Mouse (Mus musculus): ENCODE measurements around the gene Stc2. TPM values are rescaled to one million over a fixed set of nuclear protein-coding genes. Genes with fewer than 3 reads are reported as not detected.

Gene Stc2
- 0.66 and 0.93 TPM in 2 replicates for polyA plus RNA-seq (2015; fragmentation: Nextera tagmentation; extraction: Ambion mirVana)

- Histone ChIP-seq H3K27me3 (replicated peaks; ENCODE audit: insufficient read depth, low read length) (0 out of 2 replicates have a peak, but pooled peaks cover 11% of the 10 kb centered on the region), H3K9ac (replicated peaks; ENCODE audit: low read depth) (0 out of 2 replicates have a peak within 1 kb of the TSS, but pooled peaks have one; percentile 34), H3K4me2 (replicated peaks; ENCODE audit: low read depth, low read length) (peak within 1 kb of the TSS; percentile 91), H3K9me3 (ENCODE audit: low read length) (no peaks in the 10 kb centered on the region), H3K4me3 (ENCODE audit: low read depth, low read length) (peak within 1 kb of the TSS; percentile 48), H3K4me1 (ENCODE audit: insufficient read depth, low read depth, low read length) (peaks cover 13% of the 10 kb centered on the region), H3K36me3 (ENCODE audit: insufficient read depth, low read length) (no peaks in the 10 kb centered on the region), H3K27ac (ENCODE audit: low read length) (no peak within 1 kb of the TSS)
- no peak for TF ChIP-seq CTCF (IDR thresholded peaks at IDR 0.05)
- TF ChIP-seq EP300 (IDR thresholded peaks at IDR 0.05): no peak
- DNase-seq (ENCODE audit: low spot score) (peak; percentile 41), ATAC-seq (peak; percentile 43)
- under 1% methylated on average over 48 of the region's 51 CpGs for WGBS
Measured at GRCm38 (mm10) chr11:31369648-31370286, at the start of gene Stc2. TSS of gene Stc2 (minus strand) at chr11:31370074.

- DNase-seq (ENCODE audit: low spot score) (no peak), ATAC-seq (no peak)
- TF ChIP-seq EP300 (IDR thresholded peaks at IDR 0.05): no peak
- TF ChIP-seq CTCF (IDR thresholded peaks at IDR 0.05): no peak
- no peak overlapping the region for H3K27ac ChIP-seq (ENCODE audit: low read length)
- H3K9me3 ChIP-seq (ENCODE audit: low read length): no peaks in the 10 kb centered on the region
- WGBS: 77% methylated on average over 5 of the region's 5 CpGs
- H3K27me3 ChIP-seq (replicated peaks; ENCODE audit: insufficient read depth, low read length): no peaks in the 10 kb centered on the region
- H3K9ac ChIP-seq (replicated peaks; ENCODE audit: low read depth): no peak overlapping the region
- H3K4me1 ChIP-seq (ENCODE audit: insufficient read depth, low read depth, low read length): no peaks in the 10 kb centered on the region
- no peak overlapping the region for H3K4me2 ChIP-seq (replicated peaks; ENCODE audit: low read depth, low read length)
- no peaks in the 10 kb centered on the region for H3K36me3 ChIP-seq (ENCODE audit: insufficient read depth, low read length)
- no peak overlapping the region for H3K4me3 ChIP-seq (ENCODE audit: low read depth, low read length)
Measured at GRCm38 (mm10) chr11:31417071-31417470, 47.2 kb upstream of the Stc2 start.

GRCm38 (mm10) chr11:31412376-31412775, 42.5 kb upstream of the Stc2 start:
- TF ChIP-seq CTCF (IDR thresholded peaks at IDR 0.05): no peak
- no peak for TF ChIP-seq EP300 (IDR thresholded peaks at IDR 0.05)
- Histone ChIP-seq H3K9me3 (ENCODE audit: low read length) (no peaks in the 10 kb centered on the region), H3K27ac (ENCODE audit: low read length) (no peak overlapping the region), H3K4me2 (replicated peaks; ENCODE audit: low read depth, low read length) (no peak overlapping the region), H3K4me3 (ENCODE audit: low read depth, low read length) (no peak overlapping the region), H3K4me1 (ENCODE audit: insufficient read depth, low read depth, low read length) (no peaks in the 10 kb centered on the region), H3K27me3 (replicated peaks; ENCODE audit: insufficient read depth, low read length) (no peaks in the 10 kb centered on the region), H3K9ac (replicated peaks; ENCODE audit: low read depth) (no peak overlapping the region), H3K36me3 (ENCODE audit: insufficient read depth, low read length) (no peaks in the 10 kb centered on the region)
- DNase-seq (ENCODE audit: low spot score) (no peak), ATAC-seq (no peak)
- WGBS: 68% methylated on average over 3 of the region's 3 CpGs

- 82% methylated on average over 1 of the region's 1 CpGs for WGBS
- ATAC-seq (no peak), DNase-seq (ENCODE audit: low spot score) (no peak)
- Histone ChIP-seq H3K9ac (replicated peaks; ENCODE audit: low read depth) (no peak overlapping the region), H3K9me3 (ENCODE audit: low read length) (no peaks in the 10 kb centered on the region), H3K4me1 (ENCODE audit: insufficient read depth, low read depth, low read length) (no peaks in the 10 kb centered on the region), H3K4me2 (replicated peaks; ENCODE audit: low read depth, low read length) (no peak overlapping the region), H3K27ac (ENCODE audit: low read length) (no peak overlapping the region), H3K36me3 (ENCODE audit: insufficient read depth, low read length) (no peaks in the 10 kb centered on the region), H3K4me3 (ENCODE audit: low read depth, low read length) (no peak overlapping the region), H3K27me3 (replicated peaks; ENCODE audit: insufficient read depth, low read length) (no peaks in the 10 kb centered on the region)
- TF ChIP-seq EP300 (IDR thresholded peaks at IDR 0.05) (no peak), CTCF (IDR thresholded peaks at IDR 0.05) (no peak)
Measured at GRCm38 (mm10) chr11:31406736-31407135, 36.9 kb upstream of the Stc2 start.

- no peaks in the 10 kb centered on the region for H3K9me3 ChIP-seq (ENCODE audit: low read length)
Measured at GRCm38 (mm10) chr11:31403080-31403479, 33.2 kb upstream of the Stc2 start.

GRCm38 (mm10) chr11:31398604-31399003, 28.7 kb upstream of the Stc2 start:
- no peak overlapping the region for H3K4me2 ChIP-seq (replicated peaks; ENCODE audit: low read depth, low read length)
- TF ChIP-seq CTCF (IDR thresholded peaks at IDR 0.05) (no peak), EP300 (IDR thresholded peaks at IDR 0.05) (no peak)
- DNase-seq (ENCODE audit: low spot score) (no peak), ATAC-seq (no peak)
- no peaks in the 10 kb centered on the region for H3K36me3 ChIP-seq (ENCODE audit: insufficient read depth, low read length)
- H3K27ac ChIP-seq (ENCODE audit: low read length): no peak overlapping the region
- H3K9ac ChIP-seq (replicated peaks; ENCODE audit: low read depth): no peak overlapping the region
- H3K4me3 ChIP-seq (ENCODE audit: low read depth, low read length): no peak overlapping the region
- WGBS: 65% methylated on average over 2 of the region's 2 CpGs
- H3K9me3 ChIP-seq (ENCODE audit: low read length): no peaks in the 10 kb centered on the region
- no peaks in the 10 kb centered on the region for H3K4me1 ChIP-seq (ENCODE audit: insufficient read depth, low read depth, low read length)
- H3K27me3 ChIP-seq (replicated peaks; ENCODE audit: insufficient read depth, low read length): no peaks in the 10 kb centered on the region

More at GRCm38 (mm10) chr11:31403080-31403479, 33.2 kb upstream of the Stc2 start:
- Histone ChIP-seq H3K27me3 (replicated peaks; ENCODE audit: insufficient read depth, low read length) (no peaks in the 10 kb centered on the region), H3K4me2 (replicated peaks; ENCODE audit: low read depth, low read length) (no peak overlapping the region), H3K4me3 (ENCODE audit: low read depth, low read length) (no peak overlapping the region), H3K9ac (replicated peaks; ENCODE audit: low read depth) (no peak overlapping the region), H3K36me3 (ENCODE audit: insufficient read depth, low read length) (no peaks in the 10 kb centered on the region), H3K27ac (ENCODE audit: low read length) (no peak overlapping the region), H3K4me1 (ENCODE audit: insufficient read depth, low read depth, low read length) (no peaks in the 10 kb centered on the region)
- no peak for DNase-seq (ENCODE audit: low spot score)
- no peak for ATAC-seq
- TF ChIP-seq EP300 (IDR thresholded peaks at IDR 0.05) (no peak), CTCF (IDR thresholded peaks at IDR 0.05) (no peak)
- 96% methylated on average over 1 of the region's 1 CpGs for WGBS

All from lung, postnatal 0 days (tissue).